Mouse (Mus musculus) G1E (cell line): ENCODE measurements at regions not wholly inside any gene's neighbourhood (a gene's known extent, or its start where the extent isn't known, plus 50 kb on each side); places are given as distances from the start of the nearest gene placed in this dataset.
"Not testable (repeated sequence)": the region's sequence is repeated elsewhere in the genome, so short reads cannot be mapped to it uniquely, and the experiment has no call there.

Experiments
- ATAC-seq: 2 replicates; pipeline ENCODE4 v1.8.0; 2016; ENCODE audit warnings: mild to moderate bottlenecking; ENCODE audit not compliant: insufficient number of reproducible peaks, poor library complexity, low FRiP score, severe bottlenecking; ENCODE audit errors: extremely low read depth
- DNase-seq: peaks from one replicate; pipeline ENCODE4 v3.0.0; 2012; ENCODE audit warnings: low spot score
- H3K27me3 ChIP-seq: 2 replicates; pipeline ENCODE4 v1.6.1; 2012; ENCODE audit warnings: mild to moderate bottlenecking, low read length, inconsistent platforms; ENCODE audit not compliant: insufficient read depth
- H3K36me3 ChIP-seq: replicated peaks from 2 replicates; pipeline ENCODE3; 2012; ENCODE audit warnings: mild to moderate bottlenecking, inconsistent platforms
- H3K4me1 ChIP-seq: 2 replicates; pipeline ENCODE4 v1.6.1; 2012; ENCODE audit warnings: low read depth, low read length, inconsistent platforms, mixed read lengths; ENCODE audit not compliant: insufficient read depth
- H3K4me3 ChIP-seq: 2 replicates; pipeline ENCODE4 v1.5.1; 2012; ENCODE audit warnings: low read depth, mild to moderate bottlenecking, inconsistent platforms, low read length, moderate library complexity, mixed read lengths
- H3K9me3 ChIP-seq: replicated peaks from 2 replicates; pipeline ENCODE4 v1.6.1; 2012; ENCODE audit warnings: inconsistent platforms
- CTCF ChIP-seq: IDR thresholded peaks from 2 replicates; pipeline ENCODE4 v1.5.1; 2012; ENCODE audit warnings: low read depth, low read length, inconsistent platforms, mixed read lengths
- GATA1 ChIP-seq: IDR thresholded peaks from 2 replicates; pipeline ENCODE4 v1.6.1; 2012; ENCODE audit warnings: borderline replicate concordance, low read length, inconsistent platforms, mixed read lengths
- GATA2 ChIP-seq: IDR thresholded peaks from 2 replicates; pipeline ENCODE4 v1.6.1; 2012; ENCODE audit warnings: low read depth, low read length, inconsistent platforms, borderline replicate concordance
- POLR2AphosphoS5 ChIP-seq: IDR thresholded peaks from 2 replicates; pipeline ENCODE4 v1.6.1; 2012; ENCODE audit warnings: low read depth, low read length, inconsistent platforms; ENCODE audit not compliant: insufficient replicate concordance
- TAL1 ChIP-seq: conservative IDR thresholded peaks from 2 replicates; pipeline ENCODE4 v1.6.1; 2012; ENCODE audit warnings: low read depth, low read length, inconsistent platforms, mixed read lengths

DNA sequence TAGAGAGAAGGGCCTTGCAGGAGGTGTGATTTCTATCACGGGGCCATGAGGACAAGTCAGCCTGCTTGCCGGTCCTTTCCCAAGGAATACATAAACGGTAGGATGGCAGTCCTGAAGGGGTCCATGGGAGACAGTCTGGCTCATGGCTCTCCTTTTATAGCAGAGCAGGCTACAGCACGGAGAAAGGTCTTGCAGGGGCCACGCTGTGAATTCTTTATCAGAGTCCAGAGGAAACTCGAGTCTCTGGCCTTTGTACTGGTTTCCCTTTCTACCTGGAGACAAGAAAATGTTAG is 1984.0 kb downstream of the 4930444P10Rik start:
- no peaks in the 10 kb centered on the region for H3K4me1 ChIP-seq
- no peak overlapping the region for H3K4me3 ChIP-seq
- no peaks in the 10 kb centered on the region for H3K36me3 ChIP-seq
- H3K9me3 ChIP-seq = peaks cover 23% of the 10 kb centered on the region
- ATAC-seq = no peak
- no peak for DNase-seq
- TF ChIP-seq TAL1 (no peak), POLR2AphosphoS5 (no peak), GATA2 (no peak), CTCF (no peak), GATA1 (no peak)
- H3K27me3 ChIP-seq = no peaks in the 10 kb centered on the region

DNA sequence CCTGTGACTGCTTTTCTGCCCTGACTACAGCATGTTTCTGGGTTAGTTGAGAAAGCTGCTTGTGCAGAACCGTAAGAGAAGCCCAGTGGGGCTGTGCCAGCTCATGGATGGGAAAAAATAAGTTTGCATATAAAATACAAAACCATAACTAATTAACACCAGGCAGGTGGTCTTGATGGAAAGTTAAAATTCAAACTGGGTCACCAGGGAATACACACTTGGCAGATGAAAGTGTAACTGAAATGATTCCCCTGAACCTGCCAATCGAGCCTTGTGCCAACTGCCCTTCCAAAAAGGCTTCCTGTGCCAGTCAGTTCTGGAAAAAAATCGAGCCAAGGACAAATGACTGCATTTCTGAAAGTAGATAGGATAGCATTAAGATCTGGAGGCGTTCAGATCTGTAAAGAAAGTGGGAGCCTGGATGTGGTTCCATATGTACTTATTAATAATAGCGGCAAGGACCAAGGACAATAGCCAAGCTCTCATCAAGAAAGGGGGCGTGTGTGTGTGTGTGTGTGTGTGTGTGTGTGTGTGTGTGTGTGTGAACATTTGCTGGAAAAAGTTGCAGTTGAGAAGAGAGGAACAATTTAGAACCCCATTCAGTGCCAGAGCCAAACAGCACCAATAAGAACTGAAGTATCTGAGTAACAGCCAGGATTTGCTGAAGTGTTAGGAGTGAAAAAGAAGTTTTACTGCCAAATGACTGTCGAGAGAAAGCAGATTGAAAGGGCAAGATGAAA is 1984.5 kb downstream of the 4930444P10Rik start:
- ATAC-seq (no peak), DNase-seq (no peak)
- Histone ChIP-seq H3K36me3 (no peaks in the 10 kb centered on the region), H3K9me3 (peaks cover 23% of the 10 kb centered on the region), H3K27me3 (no peaks in the 10 kb centered on the region), H3K4me3 (no peak overlapping the region), H3K4me1 (no peaks in the 10 kb centered on the region)
- TF ChIP-seq TAL1 (no peak), GATA2 (no peak), GATA1 (no peak), POLR2AphosphoS5 (no peak), CTCF (no peak)

DNA sequence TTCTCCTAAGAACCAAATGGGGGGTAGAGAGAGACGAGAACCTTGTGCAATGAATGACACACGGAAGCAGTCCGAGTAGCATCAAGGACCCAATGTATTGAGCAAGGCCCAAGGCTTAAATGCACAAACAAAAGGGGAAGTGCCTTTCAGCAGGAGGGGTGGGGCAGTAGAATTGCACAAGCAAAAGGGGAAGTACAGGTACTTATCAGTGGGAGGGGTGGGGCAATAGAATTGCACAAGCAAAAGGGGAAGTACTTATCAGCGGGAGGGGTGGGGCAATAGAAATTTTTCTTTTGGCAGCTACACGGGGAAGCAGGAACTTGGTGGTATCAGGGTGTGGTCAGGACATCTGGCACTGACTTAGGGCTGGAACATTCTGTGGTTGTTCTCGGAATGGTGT is 1987.6 kb downstream of the 4930444P10Rik start:
- not testable (repeated sequence) for H3K36me3 ChIP-seq, ATAC-seq, H3K4me1 ChIP-seq, H3K4me3 ChIP-seq, H3K27me3 ChIP-seq, DNase-seq
- peaks cover 23% of the 10 kb centered on the region for H3K9me3 ChIP-seq

DNA sequence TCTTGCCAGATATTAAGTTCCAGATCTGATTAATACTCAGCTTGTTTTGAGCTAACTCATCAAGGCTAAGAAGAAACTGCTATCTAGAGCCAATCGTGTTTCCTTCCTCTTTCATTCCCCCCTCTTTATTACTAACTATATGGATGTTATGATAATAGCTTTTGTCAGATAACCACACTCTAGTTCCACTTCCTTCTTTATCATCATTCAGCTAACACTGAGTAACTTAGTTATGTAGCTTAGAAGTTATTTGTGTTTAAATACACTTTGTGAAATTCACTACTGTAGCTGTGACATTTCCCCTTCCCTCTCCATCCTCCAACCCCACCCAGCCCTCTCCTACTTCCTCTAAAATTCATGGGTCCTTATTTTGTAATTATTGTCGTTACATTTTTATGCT is 1988.6 kb downstream of the 4930444P10Rik start:
- Histone ChIP-seq H3K36me3 (no peaks in the 10 kb centered on the region), H3K9me3 (peaks cover 23% of the 10 kb centered on the region), H3K4me3 (no peak overlapping the region), H3K27me3 (no peaks in the 10 kb centered on the region), H3K4me1 (no peaks in the 10 kb centered on the region)
- no peak for TF ChIP-seq CTCF
- no peak for DNase-seq
- no peak for ATAC-seq

DNA sequence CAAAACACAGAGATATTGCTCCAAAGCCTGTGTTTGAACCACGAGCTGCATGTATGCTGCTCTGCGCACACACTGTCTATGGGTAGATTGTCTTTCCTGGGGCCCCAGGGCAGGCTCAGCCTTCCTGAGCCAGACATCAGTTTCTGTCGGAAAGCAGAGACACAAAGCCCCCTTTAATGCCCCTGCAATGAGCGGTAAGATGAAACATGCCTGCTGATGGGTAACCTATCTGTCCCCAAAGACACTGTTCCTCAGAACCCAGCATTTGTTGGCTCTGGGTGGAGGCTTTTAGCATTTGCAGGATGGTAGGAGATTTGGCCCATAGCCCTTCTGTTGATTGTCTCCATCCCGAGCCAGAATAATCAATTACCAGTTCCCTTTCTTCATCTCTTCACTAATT is 1994.1 kb downstream of the 4930444P10Rik start:
- Histone ChIP-seq H3K36me3 (no peaks in the 10 kb centered on the region), H3K27me3 (no peaks in the 10 kb centered on the region), H3K4me3 (no peak overlapping the region), H3K9me3 (peaks cover 6% of the 10 kb centered on the region), H3K4me1 (no peaks in the 10 kb centered on the region)
- no peak for TF ChIP-seq GATA2
- no peak for TF ChIP-seq TAL1
- no peak for TF ChIP-seq GATA1
- TF ChIP-seq CTCF = no peak
- no peak for TF ChIP-seq POLR2AphosphoS5
- DNase-seq (no peak), ATAC-seq (no peak)

DNA sequence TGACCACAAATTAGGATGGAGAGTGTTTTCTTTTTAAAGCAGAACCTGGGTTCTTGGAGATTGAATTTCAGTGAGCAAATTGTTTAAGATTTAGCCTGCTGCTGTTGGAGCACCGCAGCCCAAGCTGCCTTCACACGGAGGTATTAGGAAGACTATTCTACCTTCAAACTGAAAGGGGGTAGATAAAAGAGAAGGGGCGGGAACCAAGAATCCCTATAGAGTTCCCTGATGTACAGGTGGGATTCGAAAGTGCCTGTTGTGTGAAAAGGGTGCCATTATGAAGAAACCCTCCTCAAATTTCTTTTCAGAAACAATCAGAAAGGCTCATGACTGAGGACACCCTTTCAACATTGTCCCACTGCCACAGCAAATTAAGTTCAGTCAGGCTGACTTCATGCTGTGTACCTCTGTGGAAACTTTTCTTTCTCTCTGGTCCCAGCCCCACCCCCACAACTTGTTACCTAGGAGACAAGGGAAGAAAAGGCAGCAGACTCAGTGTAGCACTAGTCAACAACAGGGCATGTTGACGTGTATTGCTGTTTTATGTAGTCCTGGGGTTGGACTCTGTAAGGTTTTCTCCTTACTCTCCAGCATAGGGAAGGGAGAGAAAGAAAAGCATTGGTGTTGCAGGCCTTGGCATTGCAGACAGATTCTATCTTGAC is 1995.4 kb downstream of the 4930444P10Rik start:
- ATAC-seq = no peak
- H3K9me3 ChIP-seq = peaks cover 6% of the 10 kb centered on the region
- no peaks in the 10 kb centered on the region for H3K27me3 ChIP-seq
- DNase-seq = no peak
- no peak for TF ChIP-seq GATA2
- no peak for TF ChIP-seq POLR2AphosphoS5
- no peak for TF ChIP-seq GATA1
- TF ChIP-seq TAL1 = no peak
- no peak for TF ChIP-seq CTCF
- H3K4me1 ChIP-seq = no peaks in the 10 kb centered on the region
- no peak overlapping the region for H3K4me3 ChIP-seq
- no peaks in the 10 kb centered on the region for H3K36me3 ChIP-seq

DNA sequence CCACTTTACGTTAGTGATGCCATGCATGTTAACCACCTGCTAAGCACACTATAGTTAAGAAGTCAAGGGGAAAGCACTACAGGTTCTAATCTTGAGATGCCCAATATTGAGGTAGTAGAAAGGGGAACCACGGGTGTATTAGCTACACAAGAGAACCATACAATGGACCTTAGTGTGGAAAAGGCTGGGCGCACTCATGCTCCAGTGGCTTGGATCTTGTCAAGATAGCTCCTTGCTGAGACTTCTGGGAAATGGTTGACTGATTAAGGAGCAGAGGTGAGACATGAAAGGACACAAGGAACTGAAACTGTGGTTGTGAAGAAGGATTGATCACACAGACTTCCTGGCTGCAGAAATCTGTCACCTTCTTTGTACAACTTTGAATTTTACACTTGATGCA is 2028.3 kb downstream of the 4930444P10Rik start:
- Histone ChIP-seq H3K4me1 (no peaks in the 10 kb centered on the region), H3K9me3 (no peaks in the 10 kb centered on the region), H3K4me3 (no peak overlapping the region), H3K27me3 (peaks cover 2% of the 10 kb centered on the region; the same call in 1 of the 2 replicates), H3K36me3 (no peaks in the 10 kb centered on the region)
- ATAC-seq (no peak), DNase-seq (no peak)
- TF ChIP-seq GATA1 = no peak
- TF ChIP-seq GATA2 = no peak
- TF ChIP-seq CTCF = no peak
- TF ChIP-seq TAL1 = no peak
- no peak for TF ChIP-seq POLR2AphosphoS5
